Mouse (Mus musculus): ENCODE results near the gene Ehd2.

- TF ChIP-seq CTCF (IDR thresholded peaks at IDR 0.05; ENCODE audit: insufficient read depth, low read length) = no peak
- TF ChIP-seq POLR2A (IDR thresholded peaks at IDR 0.05; ENCODE audit: borderline replicate concordance, extremely low read depth, low read depth, low read length) = no peak
Measured at GRCm38 (mm10) chr7:15914751-15915150, 52.6 kb downstream of the Ehd2 start.
